Mouse (Mus musculus) lung, postnatal 0 days (tissue): ENCODE data around the gene Nr6a1. TPM values are rescaled to one million over a fixed set of nuclear protein-coding genes. Genes with fewer than 3 reads are reported as not detected.

Experiments
- ATAC-seq: fragments of 200-750 bp; cut with Nextera tagmentation; 2 replicates; pipeline ENCODE4 v1.8.0; 2017; ENCODE audit warnings: moderate library complexity
- DNase-seq: peaks from one replicate; pipeline ENCODE4 v3.0.0-alpha.2; 2016; ENCODE audit warnings: low spot score
- H3K27ac ChIP-seq: fragments of 300-500 bp; sonication (generic); 2 replicates; pipeline ENCODE4 v1.5.1; 2014; ENCODE audit warnings: antibody characterized with exemption, mild to moderate bottlenecking, low read length, mixed read lengths
- H3K27me3 ChIP-seq: fragments of 300-500 bp; sonication (generic); replicated peaks from 2 replicates; pipeline ENCODE4 v1.6.1; 2014; ENCODE audit warnings: low read length, mixed read lengths; ENCODE audit not compliant: insufficient read depth
- H3K36me3 ChIP-seq: fragments of 300-500 bp; sonication (generic); 2 replicates; pipeline ENCODE4 v1.6.1; 2014; ENCODE audit warnings: low read length, mixed read lengths; ENCODE audit not compliant: insufficient read depth
- H3K4me1 ChIP-seq: fragments of 300-500 bp; sonication (generic); 2 replicates; pipeline ENCODE4 v1.6.1; 2014; ENCODE audit warnings: antibody characterized with exemption, low read depth, low read length, mixed read lengths; ENCODE audit not compliant: insufficient read depth
- H3K4me2 ChIP-seq: fragments of 300-500 bp; sonication (generic); replicated peaks from 2 replicates; pipeline ENCODE4 v1.6.1; 2014; ENCODE audit warnings: low read depth, mild to moderate bottlenecking, low read length, moderate library complexity, mixed read lengths
- H3K4me3 ChIP-seq: fragments of 300-500 bp; sonication (generic); 2 replicates; pipeline ENCODE4 v1.5.1; 2014; ENCODE audit warnings: low read depth, low read length
- H3K9ac ChIP-seq: fragments of 300-500 bp; sonication (generic); replicated peaks from 2 replicates; pipeline ENCODE4 v1.6.1; 2014; ENCODE audit warnings: low read depth, mild to moderate bottlenecking
- H3K9me3 ChIP-seq: fragments of 300-500 bp; sonication (generic); 2 replicates; pipeline ENCODE4 v1.6.1; 2016; ENCODE audit warnings: low read length, mixed read lengths
- CTCF ChIP-seq: IDR thresholded peaks from 2 replicates; pipeline ENCODE4 v1.5.1; 2016; ENCODE audit warnings: antibody characterized with exemption, mild to moderate bottlenecking
- EP300 ChIP-seq: IDR thresholded peaks from 2 replicates; pipeline ENCODE4 v1.6.1; 2016; ENCODE audit warnings: antibody characterized with exemption, mild to moderate bottlenecking, control low read depth
- WGBS: fragments of 180-500 bp; shearing (Covaris S2); extraction: QIAGEN DNeasy Blood & Tissue Kit; methylation state at CpG from one replicate; pipeline ENCODE4 v1.1.7; 2014; 5-methylcytosine and 5-hydroxymethylcytosine counted together
- polyA plus RNA-seq: library from polyadenylated mRNA; unstranded; fragments of >200 nt; fragmentation: Nextera tagmentation; extraction: Ambion mirVana; gene quantifications from 2 replicates; pipeline ENCODE4 v1.2.1, GENCODE M21; 2015

The Nr6a1 gene
- polyA plus RNA-seq, 1 experiment from 2014 or later = 0.53 TPM

GRCm38 (mm10) chr2:38722076-38722475 is 205.4 kb downstream of the Nr6a1 start:
- 50% methylated on average over 4 of the region's 4 CpGs for WGBS
- TF ChIP-seq EP300 = no peak
- no peak for TF ChIP-seq CTCF
- H3K4me2 ChIP-seq = no peak overlapping the region
- H3K36me3 ChIP-seq = no peaks in the 10 kb centered on the region
- H3K27me3 ChIP-seq = no peaks in the 10 kb centered on the region
- H3K9me3 ChIP-seq = no peaks in the 10 kb centered on the region
- no peaks in the 10 kb centered on the region for H3K4me1 ChIP-seq
- no peak overlapping the region for H3K9ac ChIP-seq
- no peak overlapping the region for H3K27ac ChIP-seq
- H3K4me3 ChIP-seq = no peak overlapping the region
- no peak for ATAC-seq
- DNase-seq = no peak

- no peaks in the 10 kb centered on the region for H3K27me3 ChIP-seq
- H3K4me3 ChIP-seq = no peak overlapping the region
- WGBS = 83% methylated on average over 2 of the region's 2 CpGs
- TF ChIP-seq EP300 = no peak
- no peak for TF ChIP-seq CTCF
- H3K4me1 ChIP-seq = no peaks in the 10 kb centered on the region
- H3K36me3 ChIP-seq = no peaks in the 10 kb centered on the region
- ATAC-seq (no peak), DNase-seq (no peak)
- H3K27ac ChIP-seq = no peak overlapping the region
- no peak overlapping the region for H3K9ac ChIP-seq
- no peaks in the 10 kb centered on the region for H3K9me3 ChIP-seq
- no peak overlapping the region for H3K4me2 ChIP-seq
Measured at GRCm38 (mm10) chr2:38720661-38721060, 206.8 kb downstream of the Nr6a1 start.

GRCm38 (mm10) chr2:38719354-38719753 is 208.1 kb downstream of the Nr6a1 start:
- TF ChIP-seq CTCF (no peak), EP300 (no peak)
- Histone ChIP-seq H3K4me1 (no peaks in the 10 kb centered on the region), H3K4me3 (no peak overlapping the region), H3K27ac (no peak overlapping the region), H3K27me3 (0 out of 2 replicates have a peak, but pooled peaks cover 3% of the 10 kb centered on the region), H3K9me3 (no peaks in the 10 kb centered on the region), H3K4me2 (no peak overlapping the region), H3K36me3 (no peaks in the 10 kb centered on the region), H3K9ac (no peak overlapping the region)
- ATAC-seq (no peak), DNase-seq (no peak)
- 39% methylated on average over 6 of the region's 6 CpGs for WGBS

GRCm38 (mm10) chr2:38718676-38719075 is 208.8 kb downstream of the Nr6a1 start:
- Histone ChIP-seq H3K9ac (no peak overlapping the region), H3K4me2 (no peak overlapping the region), H3K4me3 (no peak overlapping the region), H3K4me1 (no peaks in the 10 kb centered on the region), H3K36me3 (no peaks in the 10 kb centered on the region), H3K27me3 (peaks cover 3% of the 10 kb centered on the region; the same call in 1 of the 2 replicates), H3K9me3 (no peaks in the 10 kb centered on the region), H3K27ac (no peak overlapping the region)
- 30% methylated on average over 8 of the region's 8 CpGs for WGBS
- DNase-seq (no peak), ATAC-seq (peak; percentile 37; the same call in 1 of the 2 replicates)
- TF ChIP-seq CTCF (no peak), EP300 (no peak)

GRCm38 (mm10) chr2:38717436-38717835 is 210.1 kb downstream of the Nr6a1 start:
- DNase-seq (no peak), ATAC-seq (no peak)
- Histone ChIP-seq H3K9me3 (no peaks in the 10 kb centered on the region), H3K4me2 (no peak overlapping the region), H3K27me3 (peaks cover 14% of the 10 kb centered on the region), H3K36me3 (no peaks in the 10 kb centered on the region), H3K9ac (no peak overlapping the region), H3K4me1 (no peaks in the 10 kb centered on the region), H3K4me3 (no peak overlapping the region), H3K27ac (no peak overlapping the region)
- TF ChIP-seq CTCF (no peak), EP300 (no peak)
- WGBS = 59% methylated on average over 2 of the region's 2 CpGs

GRCm38 (mm10) chr2:38714324-38714723 is 213.2 kb downstream of the Nr6a1 start, which contains the start of gene Nr5a1:
Gene Nr5a1 (minus strand): TSS chr2:38714542.
- H3K27ac ChIP-seq = no peak within 1 kb of the TSS
- H3K36me3 ChIP-seq = no peaks in the 10 kb centered on the region
- ATAC-seq (no peak), DNase-seq (no peak)
- no peak within 1 kb of the TSS for H3K4me3 ChIP-seq
- no peak within 1 kb of the TSS for H3K9ac ChIP-seq
- peaks cover 44% of the 10 kb centered on the region for H3K27me3 ChIP-seq
- 92% methylated on average over 13 of the region's 13 CpGs for WGBS
- H3K4me1 ChIP-seq = no peaks in the 10 kb centered on the region
- no peak within 1 kb of the TSS for H3K4me2 ChIP-seq
- no peaks in the 10 kb centered on the region for H3K9me3 ChIP-seq
- TF ChIP-seq EP300 (no peak), CTCF (no peak)

GRCm38 (mm10) chr2:38713596-38713995 is 213.9 kb downstream of the Nr6a1 start:
- H3K27me3 ChIP-seq = peaks cover 52% of the 10 kb centered on the region
- DNase-seq (no peak), ATAC-seq (no peak)
- H3K9me3 ChIP-seq = no peaks in the 10 kb centered on the region
- H3K9ac ChIP-seq = no peak overlapping the region
- no peaks in the 10 kb centered on the region for H3K36me3 ChIP-seq
- H3K27ac ChIP-seq = no peak overlapping the region
- TF ChIP-seq EP300 = no peak
- TF ChIP-seq CTCF = no peak
- H3K4me1 ChIP-seq = no peaks in the 10 kb centered on the region
- H3K4me2 ChIP-seq = no peak overlapping the region
- no peak overlapping the region for H3K4me3 ChIP-seq
- 76% methylated on average over 3 of the region's 3 CpGs for WGBS
